ENCODE assay signal across 9 mouse cellular contexts in genomic region chr12:108902940-108903339, GRCm38 (mm10). TPM values are rescaled to one million over a fixed set of nuclear protein-coding genes. Genes with fewer than 3 reads are reported as not detected.
DNase-seq lines count a peak whose midpoint lies in the region; ATAC-seq and TF ChIP-seq lines count a peak whose summit lies in the region.
"Had no signal": no experiment of that assay in that cellular context is flagged by ENCODE, and none has a peak within 500 bp of the region (broad histone marks: within the 10 kb centered on the region; RNA-seq: fewer than 3 reads in every experiment).

No protein-coding gene starts in this region.

- DNase-seq in 416B (ENCODE audit: low read depth) (peak; percentile 64), MEL (ENCODE audit: low read depth, low spot score) (peak; percentile 76)
- peak; percentile 69 to 76 for DNase-seq in cerebellum, postnatal 10 days
- DNase-seq in frontal cortex, postnatal 25 days (ENCODE audit: low spot score in 2 of 2) = peak; percentile 49 to 63
- no peak for DNase-seq in liver, embryonic 11.5 days (ENCODE audit: low spot score)
- peak; percentile 57 for DNase-seq in neural tube, embryonic 10.5 days (ENCODE audit: extremely low spot score, low spot score)
- DNase-seq in thymus, postnatal 0 days (ENCODE audit: low spot score) = peak; percentile 66

- no peaks in the 10 kb centered on the region for H3K27me3 ChIP-seq in MEL (ENCODE audit: control insufficient read depth in 1 of 2, insufficient read depth in 2 of 2, low read length in 2 of 2)
- H3K27me3 ChIP-seq in intestine, embryonic 16.5 days (replicated peaks; ENCODE audit: control insufficient read depth, insufficient read depth, low read length) = no peaks in the 10 kb centered on the region
- no peaks in the 10 kb centered on the region for H3K27me3 ChIP-seq in liver, embryonic 11.5 days (replicated peaks; ENCODE audit: control insufficient read depth, insufficient read depth, low read length)
- H3K27me3 ChIP-seq: hindbrain, embryonic 15.5 days had no signal

- H3K4me2 ChIP-seq in intestine, embryonic 16.5 days (ENCODE audit: low read depth, low read length) = no peak overlapping the region
- no peak overlapping the region for H3K4me2 ChIP-seq in liver, embryonic 11.5 days
- H3K4me2 ChIP-seq: hindbrain, embryonic 15.5 days had no signal

- no peak overlapping the region for H3K4me3 ChIP-seq in MEL (ENCODE audit: control insufficient read depth in 1 of 2, insufficient read depth in 1 of 2, low read depth in 2 of 2, low read length in 2 of 2)
- no peak overlapping the region for H3K4me3 ChIP-seq in intestine, embryonic 16.5 days (ENCODE audit: low read length)
- no peak overlapping the region for H3K4me3 ChIP-seq in liver, embryonic 11.5 days (ENCODE audit: low read depth, low read length)
- H3K4me3 ChIP-seq: hindbrain, embryonic 15.5 days had no signal

- no peak overlapping the region for H3K27ac ChIP-seq in MEL (ENCODE audit: control insufficient read depth, low read depth, low read length)
- no peak overlapping the region for H3K27ac ChIP-seq in intestine, embryonic 16.5 days (ENCODE audit: low read length)
- H3K27ac ChIP-seq in liver, embryonic 11.5 days (ENCODE audit: low read depth, low read length) = no peak overlapping the region
- H3K27ac ChIP-seq: hindbrain, embryonic 15.5 days had no signal

- H3K36me3 ChIP-seq in MEL (ENCODE audit: control insufficient read depth in 1 of 2, insufficient read depth in 2 of 2, low read length in 2 of 2) = peaks cover 0 to 12% of the 10 kb centered on the region in 2 experiments; a peak in 2 of 4 replicates
- no peaks in the 10 kb centered on the region for H3K36me3 ChIP-seq in intestine, embryonic 16.5 days (ENCODE audit: control insufficient read depth, insufficient read depth, low read length)
- H3K36me3 ChIP-seq in liver, embryonic 11.5 days (ENCODE audit: control insufficient read depth, insufficient read depth, low read length) = no peaks in the 10 kb centered on the region
- H3K36me3 ChIP-seq: hindbrain, embryonic 15.5 days had no signal

- no peak overlapping the region for H3K9ac ChIP-seq in MEL (ENCODE audit: control insufficient read depth, low read depth, low read length, poor library complexity, severe bottlenecking)
- H3K9ac ChIP-seq in intestine, embryonic 16.5 days (ENCODE audit: low read depth, low read length) = no peak overlapping the region
- H3K9ac ChIP-seq in liver, embryonic 11.5 days (ENCODE audit: low read depth, low read length) = no peak overlapping the region
- H3K9ac ChIP-seq: hindbrain, embryonic 15.5 days had no signal

- WGBS in intestine, embryonic 16.5 days = 23% methylated on average over 8 of the region's 8 CpGs
- WGBS in liver, embryonic 11.5 days = 25% methylated on average over 8 of the region's 8 CpGs

- peak; percentile 41; the same call in 1 of the 2 replicates for ATAC-seq in intestine, embryonic 16.5 days
- ATAC-seq in liver, embryonic 11.5 days (replicated peaks; ENCODE audit: low FRiP score) = peak; percentile 48

- TF ChIP-seq CTCF in MEL (IDR thresholded peaks at IDR 0.05 in 2 of 3, conservative IDR thresholded peaks at IDR 0.05 in 1 of 3; ENCODE audit: control insufficient read depth in 1 of 3, insufficient read depth in 1 of 3, low read depth in 2 of 3, low read length in 3 of 3, poor library complexity in 1 of 3, severe bottlenecking in 1 of 3) = peak; percentile 82 to 92 (median 91)

- peaks cover 2 to 19% of the 10 kb centered on the region in 2 experiments; a peak in 3 of 4 replicates for H3K4me1 ChIP-seq in MEL (ENCODE audit: control insufficient read depth in 1 of 2, insufficient read depth in 2 of 2, low read length in 2 of 2)
- peaks cover 27% of the 10 kb centered on the region for H3K4me1 ChIP-seq in intestine, embryonic 16.5 days (ENCODE audit: control insufficient read depth, insufficient read depth, low read length)
- no peaks in the 10 kb centered on the region for H3K4me1 ChIP-seq in liver, embryonic 11.5 days (replicated peaks; ENCODE audit: control insufficient read depth, insufficient read depth, low read length)

- TF ChIP-seq EP300 in MEL (IDR thresholded peaks at IDR 0.05; ENCODE audit: low read depth in 1 of 2, low read length in 2 of 2) = no peak

- no peaks in the 10 kb centered on the region for H3K9me3 ChIP-seq in MEL (replicated peaks; ENCODE audit: insufficient read depth, low read length)
- no peaks in the 10 kb centered on the region for H3K9me3 ChIP-seq in intestine, embryonic 16.5 days (ENCODE audit: control insufficient read depth, low read length)
- no peaks in the 10 kb centered on the region for H3K9me3 ChIP-seq in liver, embryonic 11.5 days (ENCODE audit: control insufficient read depth, low read length)
- H3K9me3 ChIP-seq: hindbrain, embryonic 15.5 days had no signal

- peak; percentile 76 for TF ChIP-seq RAD21 in MEL (IDR thresholded peaks at IDR 0.05; ENCODE audit: low read depth, low read length)

- H3K79me2 ChIP-seq in MEL (ENCODE audit: control insufficient read depth, insufficient read depth, low read length, poor library complexity) = no peaks in the 10 kb centered on the region

- no peak for TF ChIP-seq POLR2A in MEL (IDR thresholded peaks at IDR 0.05; ENCODE audit: control insufficient read depth in 1 of 2, insufficient read depth in 1 of 2, low read depth in 1 of 2, low read length in 2 of 2, poor library complexity in 1 of 2)

TF ChIP-seq in MEL, 35 proteins besides CTCF, POLR2A, EP300 and RAD21:
- TF ChIP-seq RCOR1 (IDR thresholded peaks at IDR 0.05; ENCODE audit: low read depth, low read length) (0 out of 2 replicates have a peak, but pooled peaks have one; percentile 19), ZC3H11A (IDR thresholded peaks at IDR 0.05; ENCODE audit: low read depth, low read length) (peak; percentile 43), SMC3 (IDR thresholded peaks at IDR 0.05; ENCODE audit: low read depth, low read length) (peak; percentile 71), ZKSCAN1 (IDR thresholded peaks at IDR 0.05; ENCODE audit: low read depth, low read length) (no peak), POLR2AphosphoS5 (IDR thresholded peaks at IDR 0.05; ENCODE audit: borderline replicate concordance, low read depth, low read length) (no peak), ETS1 (IDR thresholded peaks at IDR 0.05; ENCODE audit: low read depth, low read length) (no peak), JUND (IDR thresholded peaks at IDR 0.05; ENCODE audit: low read depth, low read length) (no peak), MAFK (IDR thresholded peaks at IDR 0.05; ENCODE audit: borderline replicate concordance, low read depth, low read length) (no peak), USF2 (IDR thresholded peaks at IDR 0.05; ENCODE audit: borderline replicate concordance in 1 of 2, insufficient read depth in 1 of 2, low read depth in 1 of 2, low read length in 2 of 2) (no peak), ZMIZ1 (IDR thresholded peaks at IDR 0.05; ENCODE audit: low read depth, low read length) (no peak), UBTF (IDR thresholded peaks at IDR 0.05; ENCODE audit: borderline replicate concordance, insufficient read depth, low read depth, low read length) (no peak), GATA1 (IDR thresholded peaks at IDR 0.05; ENCODE audit: low read depth, low read length) (no peak), POLR2AphosphoS2 (IDR thresholded peaks at IDR 0.05; ENCODE audit: low read length) (no peak), HCFC1 (IDR thresholded peaks at IDR 0.05; ENCODE audit: low read depth, low read length) (no peak), ZNF384 (IDR thresholded peaks at IDR 0.05; ENCODE audit: low read depth, low read length) (no peak), KAT2A (conservative IDR thresholded peaks at IDR 0.05; ENCODE audit: low read depth, low read length) (no peak), MXI1 (IDR thresholded peaks at IDR 0.05; ENCODE audit: low read depth, low read length) (no peak), MAZ (IDR thresholded peaks at IDR 0.05; ENCODE audit: low read depth, low read length) (no peak), CHD2 (IDR thresholded peaks at IDR 0.05; ENCODE audit: low read length) (no peak), TAL1 (IDR thresholded peaks at IDR 0.05; ENCODE audit: low read length) (no peak), NELFE (IDR thresholded peaks at IDR 0.05; ENCODE audit: low read depth, low read length) (no peak)

RNA-seq across cellular contexts. Expression of gene Wars, which starts 9.0 kb away (rescaled TPM):
- 82.5 and 85.7 TPM in 2 replicates for total RNA-seq in MEL (2012; rRNA removed)
- 100 to 1,000 TPM in 1 of 2 experiments, 10 to 100 TPM in 1; 98.4 to 836 TPM for polyA plus RNA-seq in MEL (2012; ENCODE audit: insufficient read depth in 1 of 2, insufficient read length in 2 of 2, low read depth in 1 of 2, low replicate concordance in 2 of 2, missing spikeins in 1 of 2)
- 79.9 and 82.8 TPM in 2 replicates for polyA plus RNA-seq in intestine, embryonic 16.5 days (2015; fragmentation: Nextera tagmentation; extraction: Ambion mirVana)
- 90.8 and 102 TPM in 2 replicates for polyA plus RNA-seq in liver, embryonic 11.5 days (2014; fragmentation: Nextera tagmentation; extraction: Ambion mirVana)
- 59.5 and 64.1 TPM in 2 replicates for polyA plus RNA-seq in thymus, postnatal 0 days (2015; fragmentation: Nextera tagmentation; extraction: Ambion mirVana)

RNA-seq across cellular contexts. Expression of gene Wdr25, which starts 9.5 kb away (rescaled TPM):
- 8.7 and 9.9 TPM in 2 replicates for total RNA-seq in MEL (2012; rRNA removed)
- 10 to 100 TPM in 1 of 2 experiments, not detected in 1; 10.8 TPM for polyA plus RNA-seq in MEL (2012; ENCODE audit: insufficient read depth in 1 of 2, insufficient read length in 2 of 2, low read depth in 1 of 2, low replicate concordance in 2 of 2, missing spikeins in 1 of 2)
- polyA plus RNA-seq in intestine, embryonic 16.5 days (2015; fragmentation: Nextera tagmentation; extraction: Ambion mirVana) = 6.9 TPM in 2 replicates
- polyA plus RNA-seq in liver, embryonic 11.5 days (2014; fragmentation: Nextera tagmentation; extraction: Ambion mirVana) = 4.1 and 5.3 TPM in 2 replicates
- polyA plus RNA-seq in thymus, postnatal 0 days (2015; fragmentation: Nextera tagmentation; extraction: Ambion mirVana) = 8.1 and 9.1 TPM in 2 replicates
